Mouse (Mus musculus): ENCODE measurements around the gene Spc25.

Gene Spc25

GRCm38 (mm10) chr2:69187990-69188389 lies 18.0 kb downstream of the Spc25 start:
- no peak for DNase-seq (ENCODE audit: low read depth)

- DNase-seq (ENCODE audit: low read depth): no peak
These were observed 26.3 kb downstream of the Spc25 start for GRCm38 (mm10) chr2:69179721-69180120.

GRCm38 (mm10) chr2:69175296-69175695 lies 30.7 kb downstream of the Spc25 start:
- no peak for DNase-seq (ENCODE audit: low read depth)

GRCm38 (mm10) chr2:69170395-69171077 lies 35.5 kb downstream of the Spc25 start:
- no peak for DNase-seq (ENCODE audit: low read depth)

GRCm38 (mm10) chr2:69158907-69159306 lies 47.1 kb downstream of the Spc25 start:
- no peak for DNase-seq (ENCODE audit: low read depth)

- no peak for DNase-seq (ENCODE audit: low read depth)
These were observed 49.7 kb downstream of the Spc25 start for GRCm38 (mm10) chr2:69156283-69156682.

GRCm38 (mm10) chr2:69155861-69156260 lies 50.1 kb downstream of the Spc25 start:
- DNase-seq (ENCODE audit: low read depth): no peak

GRCm38 (mm10) chr2:69150841-69151240 lies 55.2 kb downstream of the Spc25 start:
- no peak for DNase-seq (ENCODE audit: low read depth)

- DNase-seq (ENCODE audit: low read depth): no peak
These were observed 56.8 kb downstream of the Spc25 start for GRCm38 (mm10) chr2:69149154-69149553.

GRCm38 (mm10) chr2:69148691-69149090 lies 57.3 kb downstream of the Spc25 start:
- no peak for DNase-seq (ENCODE audit: low read depth)

All from c-Kit-positive CD71-positive TER-119-negative erythroid progenitor cells, embryonic 14.5 days (primary cell).